Mouse (Mus musculus): Measurements from ENCODE around the gene Ephx1. TPM values are rescaled to one million over a fixed set of nuclear protein-coding genes. Genes with fewer than 3 reads are reported as not detected.

Ephx1 gene
- polyA plus RNA-seq (2012; rRNA removed) = 116 and 142 TPM in 2 replicates

DNA sequence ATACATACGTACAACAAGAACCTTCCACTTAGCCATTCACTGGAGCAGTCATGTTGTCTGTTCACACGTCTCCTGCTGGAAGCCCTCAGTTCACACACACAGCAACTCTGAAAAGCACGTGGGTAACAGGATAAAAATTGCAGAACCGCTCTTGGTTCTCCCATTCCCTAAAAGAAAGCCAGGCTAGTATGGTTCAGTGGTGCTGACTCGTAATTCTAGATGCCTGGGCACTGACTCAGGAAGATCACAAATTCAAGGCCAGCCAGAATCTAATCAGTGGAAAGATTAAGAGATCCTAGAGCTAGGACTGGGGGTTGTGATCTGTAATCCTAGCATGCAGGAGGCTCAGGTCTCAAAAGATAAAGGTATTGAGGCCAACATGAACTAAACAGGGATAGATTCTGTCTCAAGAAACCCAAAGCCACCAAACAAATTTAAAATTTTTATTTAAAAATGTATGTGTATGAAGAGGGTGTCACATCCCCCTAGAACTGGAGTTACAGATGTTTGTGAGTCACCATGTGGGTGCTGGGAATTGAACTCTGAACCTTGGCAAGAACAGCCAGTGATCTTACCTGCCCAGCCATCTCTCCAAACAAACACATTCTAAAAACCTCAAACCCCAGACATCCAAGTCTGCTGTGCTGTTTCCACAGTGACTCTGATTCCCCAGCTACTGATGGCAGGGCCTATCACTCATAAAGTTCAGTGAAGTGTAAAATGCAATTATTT, at the start of gene Ephx1:
Gene Ephx1, minus strand, starts transcription at position 149 of the 732 bp plus-strand sequence.
- no peak for DNase-seq
- Histone ChIP-seq H3K4me1 (ENCODE audit: control insufficient read depth, insufficient read depth, low read length) (peaks cover 3% of the 10 kb centered on the region), H3K4me3 (replicated peaks; ENCODE audit: extremely low read depth, low read depth, low read length) (no peak within 1 kb of the TSS)
- TF ChIP-seq CTCF (IDR thresholded peaks at IDR 0.05; ENCODE audit: insufficient read depth, low read length) = no peak
- TF ChIP-seq POLR2A (IDR thresholded peaks at IDR 0.05; ENCODE audit: borderline replicate concordance, extremely low read depth, low read depth, low read length) = no peak
- WGBS = 58% methylated on average over 5 of the region's 5 CpGs

DNA sequence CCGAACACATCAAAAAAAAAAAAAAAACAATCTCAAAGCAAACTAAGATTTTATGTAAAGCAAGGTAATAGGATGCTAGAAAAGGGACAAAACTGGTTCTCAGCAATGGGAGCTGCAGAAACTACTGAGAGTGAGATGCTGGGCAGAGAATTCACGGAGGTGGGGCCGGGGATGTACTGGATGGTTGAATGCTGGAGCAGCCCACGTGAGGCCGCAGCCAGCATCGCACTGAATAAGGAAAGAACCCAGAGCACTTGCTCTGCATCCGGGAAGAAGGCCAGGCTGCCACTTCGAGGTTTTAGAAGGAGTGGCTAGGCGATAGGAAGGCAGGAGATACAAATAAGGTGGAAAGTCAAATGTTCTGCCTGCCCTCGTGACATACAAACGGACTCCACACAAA, 49.0 kb upstream of the Ephx1 start:
- no peak for DNase-seq
- Histone ChIP-seq H3K4me3 (replicated peaks; ENCODE audit: extremely low read depth, low read depth, low read length) (no peak overlapping the region), H3K4me1 (ENCODE audit: control insufficient read depth, insufficient read depth, low read length) (no peaks in the 10 kb centered on the region)
- 55% methylated on average over 11 of the region's 11 CpGs for WGBS
- no peak for TF ChIP-seq CTCF (IDR thresholded peaks at IDR 0.05; ENCODE audit: insufficient read depth, low read length)
- TF ChIP-seq POLR2A (IDR thresholded peaks at IDR 0.05; ENCODE audit: borderline replicate concordance, extremely low read depth, low read depth, low read length) = no peak

DNA sequence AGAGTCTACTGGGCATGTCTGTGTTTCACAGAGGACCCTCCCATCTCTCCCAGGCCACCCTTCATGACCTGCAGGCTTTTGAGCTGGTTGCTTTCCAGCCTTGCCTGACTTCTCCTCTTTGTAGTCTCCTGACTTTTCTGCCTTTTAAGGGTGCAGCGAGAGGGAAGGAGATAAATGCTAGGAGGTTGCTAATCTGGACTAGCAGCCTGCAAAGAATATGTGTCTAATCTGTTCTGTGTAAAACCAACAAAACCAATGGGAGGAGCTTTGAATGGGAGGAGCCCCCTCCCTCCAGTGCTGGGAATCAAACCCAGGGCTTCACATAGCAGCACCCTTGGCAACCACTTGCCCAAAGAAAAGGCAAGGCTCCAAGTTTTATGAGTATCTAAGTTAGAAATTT, 47.6 kb upstream of the Ephx1 start:
- TF ChIP-seq POLR2A (IDR thresholded peaks at IDR 0.05; ENCODE audit: borderline replicate concordance, extremely low read depth, low read depth, low read length) (no peak), CTCF (IDR thresholded peaks at IDR 0.05; ENCODE audit: insufficient read depth, low read length) (no peak)
- H3K4me3 ChIP-seq (replicated peaks; ENCODE audit: extremely low read depth, low read depth, low read length) = no peak overlapping the region
- H3K4me1 ChIP-seq (ENCODE audit: control insufficient read depth, insufficient read depth, low read length) = no peaks in the 10 kb centered on the region
- no peak for DNase-seq
- 91% methylated on average over 1 of the region's 1 CpGs for WGBS

- TF ChIP-seq CTCF (IDR thresholded peaks at IDR 0.05; ENCODE audit: insufficient read depth, low read length) = no peak
- no peak for TF ChIP-seq POLR2A (IDR thresholded peaks at IDR 0.05; ENCODE audit: borderline replicate concordance, extremely low read depth, low read depth, low read length)
- no peak for DNase-seq
- WGBS = 61% methylated on average over 6 of the region's 6 CpGs
- Histone ChIP-seq H3K4me1 (ENCODE audit: control insufficient read depth, insufficient read depth, low read length) (no peaks in the 10 kb centered on the region), H3K4me3 (replicated peaks; ENCODE audit: extremely low read depth, low read depth, low read length) (no peak overlapping the region)
These were observed 43.9 kb upstream of the Ephx1 start for GRCm38 (mm10) chr1:181064648-181065047.

DNA sequence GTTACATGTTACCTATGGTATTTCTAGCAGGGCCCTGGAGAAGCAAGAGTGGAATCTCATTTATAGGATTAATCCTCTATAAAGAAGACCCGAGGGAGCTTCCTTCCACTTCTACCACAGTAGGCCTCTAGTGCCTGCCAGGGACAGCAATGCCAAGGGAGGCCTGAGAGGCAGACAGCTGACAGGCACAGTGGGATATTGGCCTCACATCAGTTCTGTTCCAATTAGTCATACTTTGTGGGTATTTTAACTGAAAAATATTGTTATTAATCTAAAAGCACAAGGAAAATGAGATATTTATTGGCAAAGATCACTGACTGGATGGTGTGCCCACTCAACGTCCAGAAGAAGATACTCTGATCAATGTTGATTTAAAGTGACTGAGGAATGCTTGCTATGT, 43.3 kb upstream of the Ephx1 start:
- no peak for DNase-seq
- 63% methylated on average over 2 of the region's 2 CpGs for WGBS
- H3K4me1 ChIP-seq (ENCODE audit: control insufficient read depth, insufficient read depth, low read length) = no peaks in the 10 kb centered on the region
- no peak overlapping the region for H3K4me3 ChIP-seq (replicated peaks; ENCODE audit: extremely low read depth, low read depth, low read length)
- TF ChIP-seq CTCF (IDR thresholded peaks at IDR 0.05; ENCODE audit: insufficient read depth, low read length) = no peak
- TF ChIP-seq POLR2A (IDR thresholded peaks at IDR 0.05; ENCODE audit: borderline replicate concordance, extremely low read depth, low read depth, low read length) = no peak

GRCm38 (mm10) chr1:181061784-181062485, 41.2 kb upstream of the Ephx1 start:
- no peak for DNase-seq
- TF ChIP-seq POLR2A (IDR thresholded peaks at IDR 0.05; ENCODE audit: borderline replicate concordance, extremely low read depth, low read depth, low read length) (no peak), CTCF (IDR thresholded peaks at IDR 0.05; ENCODE audit: insufficient read depth, low read length) (no peak)
- WGBS = 57% methylated on average over 3 of the region's 3 CpGs
- no peak overlapping the region for H3K4me3 ChIP-seq (replicated peaks; ENCODE audit: extremely low read depth, low read depth, low read length)
- no peaks in the 10 kb centered on the region for H3K4me1 ChIP-seq (ENCODE audit: control insufficient read depth, insufficient read depth, low read length)

DNA sequence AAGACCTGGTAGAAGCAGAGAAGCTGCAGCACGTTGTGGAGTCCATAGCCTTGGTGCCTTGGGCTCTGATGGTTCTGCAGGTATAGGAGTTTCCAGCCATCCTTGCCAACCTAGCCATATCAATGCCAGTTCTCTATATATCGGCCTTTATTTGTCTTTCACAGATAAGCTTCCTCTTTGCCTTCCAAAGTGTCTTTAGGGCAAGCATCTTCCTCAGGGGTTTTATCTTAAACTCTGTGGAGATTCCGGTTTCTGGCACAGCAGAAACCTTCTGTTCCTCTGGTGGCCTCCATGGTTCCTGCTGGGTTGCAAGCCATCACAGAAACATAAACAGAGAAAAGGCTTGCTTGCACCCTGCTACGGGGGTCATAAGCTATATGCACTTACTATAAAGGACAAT, 32.2 kb upstream of the Ephx1 start:
- DNase-seq = no peak
- Histone ChIP-seq H3K4me1 (ENCODE audit: control insufficient read depth, insufficient read depth, low read length) (no peaks in the 10 kb centered on the region), H3K4me3 (replicated peaks; ENCODE audit: extremely low read depth, low read depth, low read length) (no peak overlapping the region)
- no peak for TF ChIP-seq POLR2A (IDR thresholded peaks at IDR 0.05; ENCODE audit: borderline replicate concordance, extremely low read depth, low read depth, low read length)
- TF ChIP-seq CTCF (IDR thresholded peaks at IDR 0.05; ENCODE audit: insufficient read depth, low read length) = no peak
- 70% methylated on average over 4 of the region's 4 CpGs for WGBS

- Histone ChIP-seq H3K4me3 (replicated peaks; ENCODE audit: extremely low read depth, low read depth, low read length) (no peak within 1 kb of the TSS), H3K4me1 (ENCODE audit: control insufficient read depth, insufficient read depth, low read length) (no peaks in the 10 kb centered on the region)
- no peak for DNase-seq
- no peak for TF ChIP-seq POLR2A (IDR thresholded peaks at IDR 0.05; ENCODE audit: borderline replicate concordance, extremely low read depth, low read depth, low read length)
- no peak for TF ChIP-seq CTCF (IDR thresholded peaks at IDR 0.05; ENCODE audit: insufficient read depth, low read length)
- WGBS = 75% methylated on average over 6 of the region's 6 CpGs
These were observed 30.2 kb upstream of the Ephx1 start, which contains the start of gene 9130409I23Rik for GRCm38 (mm10) chr1:181050937-181051336. 9130409I23Rik (plus strand) TSS chr1:181051237.

DNA sequence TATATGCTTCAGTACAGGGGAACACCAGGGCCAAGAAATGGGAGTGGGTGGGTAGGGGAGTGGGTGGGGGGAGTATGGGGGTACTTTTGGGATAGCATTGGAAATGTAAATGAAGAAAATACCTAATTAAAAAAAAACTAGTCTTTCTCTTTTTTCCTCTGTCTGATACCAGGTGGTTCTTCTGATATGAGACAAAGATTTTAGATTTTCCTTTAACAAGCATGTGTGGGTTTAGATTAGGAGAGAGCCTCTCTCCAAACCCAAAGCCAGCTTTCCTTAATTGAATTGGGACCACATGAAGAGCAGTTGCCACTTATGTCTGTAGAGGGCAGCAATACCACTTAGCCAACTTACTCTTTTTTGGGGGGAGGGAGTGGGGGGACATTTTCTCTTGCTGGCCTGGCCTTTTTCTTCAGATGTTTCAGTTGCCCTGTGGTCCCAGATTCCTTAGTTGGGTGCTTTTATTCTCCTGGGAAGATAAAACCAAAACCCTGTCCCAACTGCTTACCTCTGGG, 28.7 kb upstream of the Ephx1 start:
- Histone ChIP-seq H3K4me1 (ENCODE audit: control insufficient read depth, insufficient read depth, low read length) (no peaks in the 10 kb centered on the region), H3K4me3 (replicated peaks; ENCODE audit: extremely low read depth, low read depth, low read length) (no peak overlapping the region)
- DNase-seq = no peak
- TF ChIP-seq CTCF (IDR thresholded peaks at IDR 0.05; ENCODE audit: insufficient read depth, low read length) (no peak), POLR2A (IDR thresholded peaks at IDR 0.05; ENCODE audit: borderline replicate concordance, extremely low read depth, low read depth, low read length) (no peak)
